Mouse (Mus musculus): ENCODE measurements around the gene Gm28168.
"Not testable (repeated sequence)": the region's sequence is repeated elsewhere in the genome, so short reads cannot be mapped to it uniquely, and the experiment has no call there.

Gene Gm28168

DNA sequence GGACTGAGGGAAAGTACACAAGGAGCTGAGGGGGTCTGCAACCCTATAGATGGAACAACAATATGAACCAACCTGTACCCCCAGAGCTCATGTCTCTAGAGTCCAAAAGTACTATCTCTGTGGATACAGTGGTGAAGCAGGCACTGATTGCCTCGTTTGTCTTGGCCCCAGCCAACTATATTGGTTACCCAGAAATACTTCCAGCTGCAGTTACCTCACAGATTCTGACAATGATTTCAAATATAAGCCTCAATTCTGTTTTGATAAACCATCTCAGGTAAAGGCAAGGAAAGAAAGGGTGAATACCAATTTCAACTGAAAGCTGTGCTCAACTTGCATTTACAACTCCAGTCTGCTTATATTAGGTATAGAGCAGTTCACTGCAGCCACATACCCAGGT lies at the start of gene Gm28168:
Gene Gm28168 (plus strand): TSS at position 301 of the 400 bp plus-strand sequence.
- not testable (repeated sequence) for DNase-seq (ENCODE audit: low read depth, low spot score)

DNA sequence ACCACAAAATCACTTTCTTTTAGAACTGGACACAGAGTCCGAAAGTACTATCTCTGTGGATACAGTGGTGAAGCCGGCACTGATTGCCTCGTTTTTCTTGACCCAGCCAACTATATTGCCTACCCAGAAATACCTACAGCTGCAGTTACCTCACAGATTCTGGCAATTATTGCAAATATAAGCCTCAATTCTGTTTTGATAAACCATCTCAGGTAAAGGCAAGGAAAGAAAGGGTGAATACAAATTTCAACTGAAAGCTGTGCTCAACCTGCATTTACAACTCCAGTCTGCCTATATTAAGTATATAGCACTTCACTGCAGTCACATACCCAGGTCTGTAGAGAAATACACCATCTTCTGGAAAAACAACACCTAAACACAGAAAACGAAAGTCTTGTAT lies 37.8 kb downstream of the Gm28168 start, which contains the start of gene Gm7145:
Gene Gm7145 (plus strand): TSS at position 301 of the 400 bp plus-strand sequence.
- no peak for DNase-seq (ENCODE audit: low read depth, low spot score)
